Mouse (Mus musculus): ENCODE results near the gene Bglap3.
A peak's percentile ranks its signal among the peaks of the same experiment; 100 is the strongest.
"Not testable (repeated sequence)": the region's sequence is repeated elsewhere in the genome, so short reads cannot be mapped to it uniquely, and the experiment has no call there.

The Bglap3 gene

DNA sequence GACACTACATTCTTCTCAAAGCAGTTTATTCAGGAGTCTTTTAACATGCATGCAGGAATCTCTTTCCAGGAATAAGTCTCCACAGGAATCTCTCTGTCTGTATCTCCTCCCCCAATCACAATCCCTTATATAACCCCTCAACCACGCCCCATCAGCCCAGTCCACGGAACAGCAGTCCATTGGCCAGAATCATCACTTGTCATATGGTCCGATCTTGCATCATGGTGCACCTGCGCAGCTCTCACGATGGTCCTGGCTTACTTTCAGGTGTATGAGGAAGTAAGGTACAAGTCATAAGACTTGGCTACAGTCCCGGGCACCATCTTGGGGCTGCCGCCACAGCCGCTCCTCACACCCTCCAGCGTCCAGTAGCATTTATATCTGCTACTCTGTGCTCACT, at the start of gene Bglap3:
Bglap3 (minus strand) TSS at position 101 of the 400 bp plus-strand sequence.
- not testable (repeated sequence) for DNase-seq (ENCODE audit: low spot score)

DNA sequence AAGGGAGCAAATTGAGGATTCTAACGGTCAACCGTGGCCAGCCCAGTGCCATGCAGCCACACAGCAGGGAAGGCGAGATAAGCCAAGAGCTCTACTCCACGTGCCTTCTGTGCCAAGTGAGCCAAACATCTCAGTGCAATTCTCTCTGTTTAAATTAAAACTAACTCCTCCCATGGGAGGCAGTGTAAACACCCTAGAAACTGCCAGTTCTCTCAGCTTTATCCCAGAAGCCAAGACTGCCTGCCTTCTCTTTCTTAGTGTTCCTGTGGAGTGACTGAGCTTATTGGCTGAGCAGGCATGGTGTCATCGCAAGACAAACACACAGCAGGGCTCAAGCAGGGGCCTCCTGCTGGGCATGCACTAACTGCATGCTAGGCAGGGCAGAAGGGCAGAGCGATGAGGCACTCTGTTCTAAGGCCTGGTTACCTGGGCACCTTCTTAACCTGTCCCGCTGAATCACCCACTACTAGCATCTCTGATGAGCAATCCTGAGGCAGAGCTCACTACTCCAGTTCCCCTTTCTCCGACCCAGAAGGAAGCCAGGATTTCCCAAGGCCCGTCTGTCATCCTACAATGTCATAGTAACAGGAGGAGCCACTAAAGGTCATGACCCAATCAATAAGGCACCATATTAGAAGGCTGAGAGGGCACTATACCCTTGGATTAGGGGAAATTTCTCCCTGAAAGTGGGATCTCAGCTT, 49.6 kb upstream of the Bglap3 start:
- DNase-seq (ENCODE audit: low spot score) = no peak

DNA sequence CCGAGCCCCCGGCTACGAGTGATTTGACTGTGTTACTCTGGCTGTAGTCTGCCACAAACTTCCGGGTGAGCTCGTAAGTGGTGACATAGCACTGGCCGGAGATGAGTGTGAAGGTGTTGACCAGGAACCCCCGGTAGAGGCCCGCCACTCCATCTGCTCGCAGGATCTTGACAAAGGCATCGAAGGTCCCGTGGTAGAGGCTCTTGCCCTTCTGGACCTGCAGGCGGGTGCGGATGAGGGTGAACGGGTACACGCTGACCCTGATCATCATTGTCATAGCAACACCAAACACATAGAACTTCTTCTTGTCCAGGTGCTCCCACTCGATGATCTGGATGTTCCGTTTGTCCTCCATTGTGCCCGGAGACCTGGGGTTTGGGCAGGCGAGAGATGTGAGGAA, 48.2 kb upstream of the Bglap3 start:
- DNase-seq (ENCODE audit: low spot score) = no peak

DNA sequence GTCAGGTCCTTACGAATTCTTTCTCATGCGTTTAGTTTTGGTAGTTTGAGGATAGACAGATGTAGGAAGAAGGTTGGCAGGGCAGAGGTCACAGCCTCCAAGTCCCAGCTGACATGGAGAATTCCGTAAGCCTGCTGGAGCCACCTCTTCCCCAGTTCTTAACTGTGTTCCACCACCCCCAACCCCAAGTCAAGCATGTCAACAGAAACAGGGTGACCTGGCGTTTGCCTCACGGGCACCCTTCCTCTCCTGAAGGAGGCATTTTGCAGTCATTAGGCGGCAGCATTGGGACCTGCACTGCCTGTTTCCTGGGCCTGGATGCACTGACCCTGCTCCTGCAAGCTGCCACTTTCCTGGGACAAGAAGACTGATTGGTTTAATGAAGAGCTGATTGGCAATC, 45.5 kb upstream of the Bglap3 start:
- no peak for DNase-seq (ENCODE audit: low spot score)

DNA sequence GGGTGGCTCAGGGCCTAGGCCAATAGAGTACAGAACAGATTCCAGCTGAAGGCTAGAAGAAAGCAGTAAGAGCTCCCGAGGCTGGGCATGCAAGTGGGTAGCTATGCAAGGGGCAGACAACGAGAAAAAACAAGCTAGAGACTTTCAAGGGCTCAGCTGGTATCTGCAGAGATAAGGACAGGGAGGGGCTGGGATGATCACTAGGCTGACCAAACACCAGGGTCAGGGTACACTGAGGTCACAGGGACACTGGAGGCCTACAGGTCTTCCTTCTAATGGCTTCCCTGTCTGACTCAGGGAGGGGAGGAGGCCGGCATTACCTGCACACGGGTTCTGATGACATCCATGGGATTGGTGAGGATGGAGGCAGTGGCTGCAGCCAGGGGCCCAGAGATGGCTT, 43.1 kb upstream of the Bglap3 start:
- no peak for DNase-seq (ENCODE audit: low spot score)

DNA sequence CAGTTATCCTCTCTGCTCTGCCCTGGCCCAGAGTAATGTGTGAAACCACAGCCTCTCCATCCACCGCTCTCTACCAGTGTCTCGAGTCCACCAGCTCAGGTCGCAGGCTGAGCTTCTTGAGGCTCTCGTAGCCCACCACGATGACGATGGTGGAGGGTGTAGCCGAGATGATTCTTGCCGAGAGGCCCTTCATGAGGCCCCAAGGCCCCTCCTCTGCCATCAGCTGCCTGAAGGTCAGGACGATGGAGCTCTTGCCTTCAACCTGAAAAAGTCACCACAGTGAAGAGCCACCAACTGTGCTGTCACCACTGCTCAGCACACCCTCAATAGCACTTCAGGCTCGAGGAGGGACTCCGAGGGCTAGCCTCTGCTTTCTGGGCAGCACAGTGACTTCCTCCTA, 40.1 kb upstream of the Bglap3 start:
- DNase-seq (ENCODE audit: low spot score) = no peak

DNA sequence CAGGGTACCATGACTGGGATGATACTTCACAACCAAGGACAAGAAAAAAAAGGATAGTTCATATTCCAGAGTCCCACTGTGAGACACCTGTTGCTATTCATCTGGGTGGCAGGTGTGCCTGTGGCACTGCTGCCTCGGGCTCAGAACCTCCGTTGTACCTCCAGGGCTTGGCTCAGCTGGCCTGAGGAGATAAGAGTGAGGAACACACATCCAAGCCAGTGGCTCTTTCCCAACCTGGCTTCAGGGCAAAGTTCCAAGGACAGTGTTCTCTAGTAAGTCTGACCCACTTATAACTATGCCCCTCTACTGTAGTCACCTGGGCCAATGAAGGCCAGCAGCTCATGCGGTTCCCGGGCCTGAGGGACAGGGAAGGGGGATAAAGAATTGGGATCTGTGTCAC, 39.1 kb upstream of the Bglap3 start:
- DNase-seq (ENCODE audit: low spot score) = no peak

DNA sequence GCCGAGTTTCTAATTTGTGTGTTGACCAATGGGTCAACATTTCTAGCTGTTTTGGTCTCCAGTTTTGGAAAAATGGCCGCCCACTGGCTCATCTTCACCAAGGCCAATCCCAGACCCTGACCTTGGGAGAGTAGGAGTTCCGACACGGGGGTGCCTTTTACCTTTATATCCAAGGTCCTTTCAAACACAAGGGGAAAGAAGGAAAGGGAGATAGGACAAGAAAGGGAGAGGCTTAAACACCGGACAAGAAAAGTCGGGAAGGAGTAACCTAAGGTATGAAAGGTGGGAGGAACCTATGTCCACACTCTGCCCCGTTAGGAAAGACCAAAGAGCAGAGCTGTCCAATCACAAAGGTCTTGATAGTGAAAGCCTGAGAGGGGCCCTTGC, 38.1 kb upstream of the Bglap3 start:
- DNase-seq (ENCODE audit: low spot score) = peak; percentile 25

DNA sequence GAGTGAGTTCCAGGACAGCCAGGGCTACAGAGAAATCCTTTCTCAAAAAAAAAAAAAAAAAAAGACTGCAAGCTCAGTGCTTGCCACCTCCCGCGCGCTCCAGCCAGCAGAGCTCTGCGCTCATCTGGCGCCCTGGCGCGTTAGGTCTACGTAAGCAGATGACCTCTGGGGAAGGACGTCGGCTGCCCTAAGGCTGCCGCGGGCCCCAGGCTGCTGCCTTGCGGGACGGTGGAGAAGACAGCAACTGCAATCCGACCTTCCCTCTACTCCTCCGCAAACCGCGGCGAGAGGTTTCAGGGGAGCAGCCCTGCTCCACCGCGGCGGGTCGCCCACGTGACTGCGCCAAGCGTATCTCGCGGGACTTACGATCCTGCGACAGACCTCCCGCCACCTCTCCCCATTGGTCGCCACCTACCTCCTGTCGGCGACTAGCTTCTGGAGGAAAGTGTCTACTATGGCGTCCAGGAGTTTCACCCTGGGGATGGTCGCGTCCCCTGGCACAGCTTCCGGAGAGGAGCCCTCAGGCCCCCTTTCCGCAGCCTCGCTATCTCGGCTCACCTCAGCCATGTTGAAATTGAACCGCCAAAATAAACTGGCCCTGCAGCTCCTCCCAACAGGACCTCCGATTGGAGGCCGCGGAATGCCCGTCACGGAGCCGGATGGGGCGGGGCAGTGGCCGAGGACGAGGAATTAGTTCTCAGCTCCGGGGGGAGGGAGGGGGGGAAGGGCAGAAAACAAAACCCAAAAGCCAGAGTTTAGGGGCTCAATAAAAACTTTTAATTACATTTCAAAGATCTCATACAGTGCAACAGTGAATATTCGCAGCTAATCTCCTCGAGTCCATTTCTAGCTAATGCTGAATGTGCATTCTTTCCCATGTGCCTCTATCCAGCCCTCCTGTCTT, 37.5 kb upstream of the Bglap3 start, which contains the start of gene Pmf1:
Pmf1 (minus strand) TSS at position 591 of the 904 bp plus-strand sequence.
- peak; percentile 88 for DNase-seq (ENCODE audit: low spot score)

DNA sequence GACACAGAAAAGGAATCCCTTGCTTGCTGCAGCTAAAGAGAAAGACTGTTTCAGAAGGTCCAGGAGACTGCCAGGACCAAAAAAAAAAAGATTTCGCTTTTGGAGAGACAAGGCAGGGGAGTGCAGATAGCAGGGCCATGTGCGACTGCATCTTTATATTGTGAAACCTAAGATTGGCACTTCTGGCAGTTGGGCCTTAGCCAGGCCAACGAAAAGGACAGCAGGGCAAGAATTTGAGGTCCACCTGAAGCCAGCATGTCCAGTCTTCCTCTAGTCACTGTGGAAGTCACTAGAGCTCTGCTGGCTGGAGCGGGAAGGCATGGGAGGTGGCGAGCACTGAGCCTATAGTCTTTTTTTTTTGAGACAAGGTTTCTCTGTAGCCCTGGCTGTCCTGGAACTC, 36.4 kb upstream of the Bglap3 start:
- no peak for DNase-seq (ENCODE audit: low spot score)

DNA sequence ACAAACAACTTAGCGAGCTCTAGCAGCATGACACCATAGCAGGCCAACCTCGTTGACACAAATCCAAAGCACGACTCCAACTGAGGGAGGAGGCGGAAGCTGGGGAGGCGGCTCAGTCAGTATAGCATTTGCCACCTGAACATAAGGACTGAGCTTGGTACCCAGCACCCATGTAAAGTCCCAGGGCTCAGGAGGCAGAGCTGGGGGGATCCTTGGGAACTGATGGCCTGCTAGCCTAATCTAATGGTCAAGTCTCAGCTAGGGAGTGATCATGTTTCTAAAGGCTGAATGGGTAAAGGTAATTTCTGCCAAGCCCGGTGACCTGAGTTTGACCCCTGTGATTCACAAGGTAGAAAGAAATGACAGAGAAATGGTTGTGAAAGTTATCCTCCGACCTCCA, 35.0 kb upstream of the Bglap3 start:
- DNase-seq (ENCODE audit: low spot score) = no peak

DNA sequence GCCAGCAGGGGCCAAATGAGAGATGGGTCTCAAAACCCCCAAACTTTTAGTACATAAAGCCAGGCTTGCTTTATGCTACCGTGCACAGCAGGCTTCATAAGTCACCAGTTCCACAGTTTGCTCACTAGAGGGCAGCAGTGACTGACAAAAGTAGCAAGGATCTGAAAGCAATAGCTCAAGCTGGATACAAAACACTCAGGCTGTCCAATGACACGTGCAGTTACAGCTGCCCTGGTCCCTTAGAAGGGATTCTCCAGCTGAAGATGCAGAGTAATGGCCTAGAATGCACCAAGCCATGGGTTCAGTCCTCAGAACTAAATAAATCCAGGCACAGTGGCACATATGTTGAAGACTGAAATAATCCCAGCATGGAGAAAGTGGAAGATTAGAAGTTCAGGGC, 34.5 kb upstream of the Bglap3 start:
- DNase-seq (ENCODE audit: low spot score) = no peak

DNA sequence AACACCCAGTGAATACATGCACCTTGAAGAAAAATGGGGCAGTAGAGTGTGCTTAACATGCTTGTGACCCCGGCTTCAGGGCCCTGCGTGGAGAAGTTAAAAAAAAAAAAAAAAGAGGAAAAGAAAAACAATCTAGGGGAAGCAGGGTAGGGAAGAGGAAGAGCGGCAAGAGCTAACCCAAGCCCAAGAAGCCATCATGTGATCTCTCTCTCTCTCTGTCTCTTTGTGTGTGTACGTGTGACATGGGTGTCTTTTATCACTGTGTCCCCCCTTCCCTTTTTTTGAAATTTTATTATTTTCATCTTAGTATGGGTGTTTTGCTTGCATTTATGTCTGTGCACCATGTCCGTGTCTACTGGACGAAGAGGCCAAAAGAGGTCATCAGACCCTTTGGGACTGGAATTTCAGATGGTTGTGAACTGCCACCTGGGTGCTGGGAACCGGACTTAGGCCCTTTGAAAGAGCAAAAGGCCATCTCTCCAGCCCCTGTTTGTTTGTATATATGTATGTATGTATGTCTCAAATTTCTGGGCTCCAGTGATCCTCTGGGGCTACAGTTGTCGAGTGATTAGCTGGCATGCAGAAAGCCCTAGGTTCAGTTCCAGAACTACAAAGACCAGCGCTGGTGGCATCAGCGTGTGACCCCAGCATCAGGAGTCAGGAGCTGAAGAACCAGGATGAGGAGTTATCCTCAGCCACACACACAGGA, 31.1 kb upstream of the Bglap3 start:
- DNase-seq (ENCODE audit: low spot score) = no peak

DNA sequence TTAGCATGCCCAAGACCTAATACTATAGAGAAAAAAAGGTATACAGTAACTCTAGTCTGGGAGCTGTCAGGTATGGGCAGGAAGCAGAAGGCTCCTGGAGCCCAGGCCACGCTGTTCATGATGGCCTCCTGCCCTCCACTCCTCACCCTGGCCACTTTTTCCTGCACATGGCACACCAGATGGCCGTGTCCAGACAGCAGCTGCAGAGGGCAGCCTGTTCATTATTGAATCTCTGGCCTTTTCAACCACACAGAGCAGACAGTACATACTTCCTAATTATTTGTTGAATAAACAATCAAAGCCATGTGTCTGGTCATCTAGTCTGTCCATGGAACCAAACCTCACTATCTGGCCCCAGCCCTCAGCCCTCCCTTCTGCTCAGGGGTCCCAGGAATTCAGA, 26.1 kb upstream of the Bglap3 start:
- DNase-seq (ENCODE audit: low spot score) = no peak

DNA sequence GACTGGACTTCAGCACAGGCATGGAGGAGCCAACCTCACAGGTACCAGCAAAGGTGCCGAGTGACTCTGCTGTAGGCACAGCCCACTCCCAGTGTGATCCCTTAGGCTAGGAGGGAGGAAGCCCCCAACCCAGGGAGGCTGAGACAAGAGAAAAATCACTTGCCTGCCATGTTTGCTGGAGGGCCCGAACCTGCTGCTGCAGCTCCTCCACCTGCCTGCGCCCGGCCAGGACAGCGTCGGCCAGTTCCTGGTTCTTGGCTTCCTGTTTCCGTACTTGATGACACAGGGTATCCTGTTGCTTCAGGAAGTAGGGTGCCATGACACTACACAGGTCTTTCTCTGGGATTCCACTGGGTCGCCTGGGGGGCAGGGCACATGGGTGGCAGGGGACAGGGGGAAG, 23.2 kb upstream of the Bglap3 start:
- no peak for DNase-seq (ENCODE audit: low spot score)

DNA sequence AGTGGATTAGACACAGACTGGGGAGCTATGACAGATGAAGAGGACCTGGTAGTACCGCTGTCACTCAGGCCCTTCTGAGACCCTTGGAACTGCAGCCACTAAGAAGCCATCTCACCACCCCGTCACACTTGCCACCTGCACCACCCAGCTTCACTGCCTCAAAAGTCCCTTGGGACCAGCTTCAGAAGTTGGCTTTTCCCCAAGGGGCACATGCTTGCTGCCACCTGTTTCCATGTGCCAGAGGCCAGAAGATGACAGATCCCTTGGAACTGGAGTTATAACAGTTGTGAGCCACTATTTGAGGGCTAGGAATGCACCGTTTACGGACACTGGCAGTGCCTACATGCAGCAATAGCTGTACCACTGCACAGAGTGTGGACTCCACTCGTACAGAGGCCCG, 22.7 kb upstream of the Bglap3 start:
- no peak for DNase-seq (ENCODE audit: low spot score)

DNA sequence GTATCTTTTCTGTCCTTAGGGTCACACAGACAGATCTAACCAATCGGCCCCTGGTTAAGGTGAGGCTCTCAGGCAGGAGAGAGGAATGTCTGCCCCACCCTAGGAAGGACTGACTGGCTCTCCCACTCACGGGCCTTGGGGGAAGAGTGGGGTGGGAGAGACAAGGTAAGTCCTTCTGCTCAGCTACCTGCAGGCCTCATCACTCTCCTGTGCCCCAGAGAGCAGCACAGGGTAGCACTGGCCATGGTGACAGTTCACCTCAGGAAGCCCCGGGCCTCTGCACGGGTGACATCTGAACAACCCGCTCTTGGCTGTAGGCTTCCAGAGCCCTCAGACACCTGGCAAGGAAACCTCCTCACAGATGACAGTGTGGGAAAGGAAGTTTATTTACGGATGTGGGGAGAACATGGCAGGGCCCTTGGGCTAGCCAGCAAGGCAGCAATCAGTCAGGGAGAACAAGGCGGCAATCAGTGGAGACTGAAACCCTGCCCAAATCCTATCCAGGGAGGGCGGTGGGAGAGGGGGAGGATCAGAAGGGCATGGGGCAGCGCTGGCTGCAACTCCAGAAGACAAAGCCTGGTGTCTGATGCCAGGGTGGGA, 21.3 kb upstream of the Bglap3 start:
- DNase-seq (ENCODE audit: low spot score) = no peak

DNA sequence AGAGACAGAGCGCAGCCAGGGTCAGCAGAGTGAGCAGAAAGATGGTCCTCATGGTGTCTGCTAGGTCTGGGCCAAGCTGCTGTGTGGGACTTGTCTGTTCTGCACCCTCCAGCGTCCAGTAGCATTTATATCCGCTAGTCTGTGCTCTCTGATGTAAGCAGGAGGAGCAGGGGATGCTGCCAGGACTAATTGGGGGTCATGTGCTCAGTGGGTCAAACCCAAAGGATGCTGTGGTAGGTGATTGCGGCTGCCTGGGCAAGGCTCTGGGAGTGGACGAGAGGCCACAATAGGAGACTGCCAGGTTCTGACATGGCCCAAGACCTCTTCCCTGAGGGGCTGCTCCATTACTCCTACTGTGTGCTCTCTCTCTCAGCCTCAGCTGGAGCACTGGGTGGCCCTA, 11.8 kb upstream of the Bglap3 start, which contains the start of gene Bglap:
Bglap (minus strand) TSS at position 101 of the 400 bp plus-strand sequence.
- no peak for DNase-seq (ENCODE audit: low spot score)

DNA sequence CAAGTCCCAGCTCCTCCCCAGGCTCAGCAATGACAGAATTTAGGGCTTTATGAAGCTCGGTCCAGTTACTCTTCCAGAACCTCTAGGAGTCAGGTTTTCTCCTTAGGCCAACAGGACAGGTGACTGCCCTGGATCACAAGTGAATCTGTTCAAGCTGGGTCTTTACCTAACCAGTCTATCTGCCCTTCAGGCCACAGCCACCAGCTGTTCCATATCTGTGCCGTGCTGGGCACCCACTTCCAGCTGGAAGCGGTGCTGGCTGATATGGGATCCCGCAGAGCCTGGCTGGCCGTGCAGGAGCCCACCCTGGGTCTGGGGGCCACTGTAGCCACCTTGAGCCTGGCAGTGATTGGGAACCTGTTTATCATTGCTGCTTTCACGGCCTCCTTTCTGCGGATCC, 9.8 kb upstream of the Bglap3 start:
- DNase-seq (ENCODE audit: low spot score) = not testable (repeated sequence)

DNA sequence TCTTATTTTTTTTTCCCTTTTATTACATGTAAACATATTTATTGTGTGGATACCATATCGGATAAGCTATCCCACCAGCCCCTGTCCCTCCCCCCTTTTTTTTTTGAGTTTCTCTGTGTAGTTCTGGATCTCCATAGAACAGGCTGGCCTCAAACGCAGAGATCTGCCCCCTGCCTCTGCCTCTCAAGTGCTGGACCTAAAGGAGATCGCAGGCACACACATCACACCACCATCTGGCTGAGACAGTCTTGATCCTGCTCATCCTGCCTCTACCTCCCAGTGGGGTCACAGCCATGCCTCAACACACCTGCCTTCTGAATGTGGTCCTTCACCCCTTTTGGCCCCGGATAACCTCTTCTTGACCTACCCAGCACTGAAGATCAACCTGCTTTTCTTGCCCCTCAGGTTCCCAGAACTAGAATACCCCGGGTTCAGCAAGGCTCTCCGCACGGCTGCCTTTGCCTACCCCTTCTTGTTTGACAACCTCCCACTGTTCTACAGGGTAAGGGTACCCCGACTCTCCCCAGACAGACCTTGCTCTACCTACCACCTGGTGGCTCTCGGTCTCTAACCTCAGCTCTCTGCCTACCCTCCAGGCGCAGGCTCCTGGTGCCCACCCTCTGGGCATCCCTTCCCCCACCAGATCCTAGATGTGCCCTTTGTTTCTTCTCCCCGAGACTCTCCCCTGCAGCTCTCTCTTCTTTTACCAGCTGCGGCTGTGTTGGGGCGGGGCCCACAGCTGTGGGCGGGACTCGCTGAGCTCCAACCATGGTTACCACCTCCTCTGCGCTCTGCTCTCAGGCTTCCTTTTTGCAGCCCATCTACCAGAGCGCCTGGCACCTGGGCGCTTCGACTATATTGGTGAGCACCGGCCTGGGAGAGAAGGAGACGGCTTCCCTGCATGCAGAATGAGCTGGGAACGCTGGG, 9.1 kb upstream of the Bglap3 start:
- DNase-seq (ENCODE audit: low spot score) = not testable (repeated sequence)

DNA sequence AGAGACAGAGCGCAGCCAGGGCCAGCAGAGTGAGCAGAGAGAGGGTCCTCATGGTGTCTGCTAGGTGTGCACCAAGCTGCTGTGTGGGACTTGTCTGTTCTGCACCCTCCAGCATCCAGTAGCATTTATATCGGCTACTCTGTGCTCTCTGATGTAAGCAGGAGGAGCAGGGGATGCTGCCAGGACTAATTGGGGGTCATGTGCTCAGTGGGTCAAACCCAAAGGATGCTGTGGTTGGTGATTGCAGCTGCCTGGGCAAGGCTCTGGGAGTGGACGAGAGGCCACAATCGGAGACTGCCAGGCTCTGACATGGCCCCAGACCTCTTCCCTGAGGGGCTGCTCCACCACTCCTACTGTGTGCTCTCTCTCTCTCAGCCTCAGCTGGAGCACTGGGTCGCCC, 6.1 kb upstream of the Bglap3 start, which contains the start of gene Bglap2:
Bglap2 (minus strand) TSS at position 101 of the 400 bp plus-strand sequence.
- DNase-seq (ENCODE audit: low spot score) = not testable (repeated sequence)
